Mouse (Mus musculus) hindbrain, postnatal 0 days (tissue): ENCODE data around the gene Gm5617. TPM values are rescaled to one million over a fixed set of nuclear protein-coding genes. Genes with fewer than 3 reads are reported as not detected.

Source experiments
- ATAC-seq: fragments of 200-750 bp; cut with Nextera tagmentation; 2 replicates; pipeline ENCODE4 v1.8.0; 2017; ENCODE audit warnings: mild to moderate bottlenecking, moderate TSS enrichment, moderate library complexity
- DNase-seq: peaks from one replicate; pipeline ENCODE4 v3.0.0-alpha.2; 2015; ENCODE audit warnings: low spot score
- H3K27ac ChIP-seq: fragments of 300-500 bp; sonication (generic); 2 replicates; pipeline ENCODE4 v1.5.1; 2014; ENCODE audit warnings: mild to moderate bottlenecking
- H3K27me3 ChIP-seq: fragments of 300-500 bp; sonication (generic); 2 replicates; pipeline ENCODE4 v1.6.1; 2014; ENCODE audit warnings: low read length, mixed read lengths; ENCODE audit not compliant: insufficient read depth
- H3K36me3 ChIP-seq: fragments of 300-500 bp; sonication (generic); 2 replicates; pipeline ENCODE4 v1.6.1; 2014; ENCODE audit warnings: low read length, mixed read lengths; ENCODE audit not compliant: insufficient read depth
- H3K4me1 ChIP-seq: fragments of 300-500 bp; sonication (generic); 2 replicates; pipeline ENCODE4 v1.6.1; 2014; ENCODE audit warnings: antibody characterized with exemption, low read length, mixed read lengths; ENCODE audit not compliant: insufficient read depth
- H3K4me2 ChIP-seq: fragments of 300-500 bp; sonication (generic); 2 replicates; pipeline ENCODE4 v1.6.1; 2014; ENCODE audit warnings: low read depth, mild to moderate bottlenecking, low read length, moderate library complexity, mixed read lengths
- H3K4me3 ChIP-seq: fragments of 300-500 bp; sonication (generic); 2 replicates; pipeline ENCODE4 v1.5.1; 2014; ENCODE audit warnings: low read length
- H3K9ac ChIP-seq: fragments of 300-500 bp; sonication (generic); replicated peaks from 2 replicates; pipeline ENCODE4 v1.6.1; 2014; ENCODE audit warnings: mild to moderate bottlenecking, low read length, moderate library complexity, mixed read lengths
- H3K9me3 ChIP-seq: fragments of 300-500 bp; sonication (generic); 2 replicates; pipeline ENCODE4 v1.6.1; 2016; ENCODE audit warnings: low read length, mixed read lengths
- CTCF ChIP-seq: IDR thresholded peaks from 2 replicates; pipeline ENCODE4 v1.5.1; 2016; ENCODE audit warnings: antibody characterized with exemption, control low read depth, low read depth
- WGBS: fragments of 180-500 bp; shearing (Covaris S2); extraction: QIAGEN DNeasy Blood & Tissue Kit; methylation state at CpG from one replicate; pipeline ENCODE4 v1.1.7; 2014; 5-methylcytosine and 5-hydroxymethylcytosine counted together
- polyA plus RNA-seq: library from polyadenylated mRNA; unstranded; fragments of >200 nt; fragmentation: Nextera tagmentation; extraction: Ambion mirVana; gene quantifications from 2 replicates; pipeline ENCODE4 v1.2.1, GENCODE M21; 2015
- total RNA-seq: library from RNA; depleted of rRNA; stranded (reverse); fragments of >200 nt; gene quantifications from 2 replicates; pipeline ENCODE4 v1.2.3, GENCODE M21; 2014

Gm5617 gene
- total and polyA plus RNA-seq, 2 experiments from 2014 or later: 16.2 to 30.8 TPM

DNA sequence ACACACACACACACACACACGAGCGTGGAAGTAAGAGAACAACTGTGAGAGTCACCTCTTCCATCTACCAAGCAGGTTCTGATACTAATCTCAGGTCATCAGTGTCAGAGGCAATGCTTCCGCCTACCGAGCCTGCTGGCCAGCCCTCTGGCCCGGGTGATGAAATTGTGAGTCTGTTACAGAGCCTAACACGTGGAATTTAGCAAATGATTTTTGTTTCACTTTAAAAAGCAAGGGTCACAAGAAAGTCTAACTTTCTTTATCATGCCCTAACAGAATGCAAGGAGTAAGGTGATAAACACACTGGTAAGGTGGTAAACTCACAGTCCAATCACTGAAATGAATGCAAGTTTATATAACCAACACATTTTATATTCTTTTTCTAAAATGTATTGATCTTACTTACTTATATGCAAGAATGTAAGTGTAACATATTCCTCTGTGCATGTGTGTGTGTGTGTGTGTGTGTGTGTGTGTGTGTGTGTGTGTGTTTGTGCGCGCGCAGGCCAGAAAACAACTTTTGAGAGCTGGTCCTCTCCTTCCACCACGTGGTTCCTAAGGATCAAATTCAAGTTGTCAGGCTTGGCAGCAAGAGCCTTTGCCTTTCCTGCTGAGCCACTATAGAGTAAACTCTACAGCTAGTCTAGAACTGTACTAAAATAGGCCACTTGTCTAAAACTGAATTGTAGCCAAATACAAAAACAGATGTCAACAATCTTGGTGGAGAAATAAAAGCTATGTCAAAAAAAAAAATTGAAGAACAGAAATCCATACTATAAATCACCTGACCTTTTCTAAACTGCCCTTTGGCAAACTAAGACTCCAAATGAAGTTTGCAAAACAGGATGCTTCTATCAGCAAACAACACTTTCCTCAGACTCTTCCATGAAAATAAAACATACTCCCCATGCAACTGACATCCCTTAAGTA lies 18.7 kb upstream of the Gm5617 start:
- Histone ChIP-seq H3K9me3 (no peaks in the 10 kb centered on the region), H3K9ac (no peak overlapping the region), H3K36me3 (peaks cover 8% of the 10 kb centered on the region; the same call in 1 of the 2 replicates), H3K4me2 (no peak overlapping the region), H3K4me1 (peaks cover 3% of the 10 kb centered on the region; the same call in 1 of the 2 replicates), H3K27me3 (no peaks in the 10 kb centered on the region), H3K27ac (no peak overlapping the region), H3K4me3 (no peak overlapping the region)
- no peak for DNase-seq
- no peak for ATAC-seq
- no peak for TF ChIP-seq CTCF
- 90% methylated on average over 10 of the region's 10 CpGs for WGBS

DNA sequence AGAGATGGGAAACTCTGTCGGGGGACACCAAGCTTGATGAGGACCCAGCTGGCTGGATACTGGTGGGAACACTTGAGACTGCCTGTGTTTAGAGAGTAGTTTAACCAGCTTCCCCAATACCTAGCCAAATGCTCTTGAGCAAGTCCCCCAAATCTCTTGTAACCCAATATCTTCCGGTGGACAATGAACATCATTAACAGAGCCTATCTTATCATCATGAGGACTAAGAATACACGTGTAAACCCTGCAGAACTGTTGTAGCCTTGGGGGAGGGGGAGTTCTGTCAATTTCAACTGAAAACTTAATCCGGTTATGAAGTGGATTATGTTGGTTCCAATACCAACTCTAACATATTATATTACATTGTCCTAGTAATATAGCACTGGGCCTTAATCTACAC lies 16.4 kb upstream of the Gm5617 start:
- 91% methylated on average over 4 of the region's 4 CpGs for WGBS
- TF ChIP-seq CTCF: no peak
- Histone ChIP-seq H3K9me3 (no peaks in the 10 kb centered on the region), H3K4me1 (peaks cover 3% of the 10 kb centered on the region; the same call in 1 of the 2 replicates), H3K4me2 (no peak overlapping the region), H3K4me3 (no peak overlapping the region), H3K36me3 (peaks cover 8% of the 10 kb centered on the region; the same call in 1 of the 2 replicates), H3K9ac (no peak overlapping the region), H3K27me3 (no peaks in the 10 kb centered on the region), H3K27ac (no peak overlapping the region)
- ATAC-seq (no peak), DNase-seq (no peak)

DNA sequence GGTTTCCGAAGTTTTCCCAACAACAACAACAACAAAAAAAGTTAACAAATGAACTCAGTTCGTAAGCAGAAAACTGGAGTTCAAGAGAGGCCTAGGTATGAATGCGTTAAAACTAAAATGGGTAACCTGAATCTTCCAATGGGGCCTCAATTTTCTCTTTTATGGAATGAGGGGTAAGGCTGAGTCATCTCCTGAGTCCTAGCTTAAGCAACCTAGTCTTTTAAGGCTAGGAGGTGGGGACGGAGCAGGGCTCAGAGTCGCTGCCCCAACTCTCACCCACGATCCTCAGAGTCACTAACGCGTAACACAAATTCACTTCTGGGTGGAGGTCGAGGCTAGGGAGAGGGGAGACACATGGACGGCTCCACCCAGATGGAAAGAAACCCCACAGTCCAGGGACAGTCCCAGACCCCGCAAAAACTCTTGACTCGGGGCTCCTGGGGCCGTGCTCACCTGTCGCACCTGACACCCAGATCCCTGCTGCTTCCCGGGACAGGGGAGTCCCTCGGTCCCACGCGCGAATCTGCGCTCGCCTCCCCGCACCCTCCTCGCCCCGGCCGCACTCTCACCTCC lies 15.3 kb upstream of the Gm5617 start:
- 6% methylated on average over 25 of the region's 25 CpGs for WGBS
- TF ChIP-seq CTCF: no peak
- no peaks in the 10 kb centered on the region for H3K27me3 ChIP-seq
- H3K36me3 ChIP-seq: peaks cover 8% of the 10 kb centered on the region; the same call in 1 of the 2 replicates
- H3K27ac ChIP-seq: no peak overlapping the region
- H3K4me1 ChIP-seq: peaks cover 3% of the 10 kb centered on the region; the same call in 1 of the 2 replicates
- H3K4me3 ChIP-seq: peak overlapping the region; percentile 91
- no peak for ATAC-seq
- H3K9ac ChIP-seq: peak overlapping the region; percentile 68
- peak overlapping the region; percentile 95 for H3K4me2 ChIP-seq
- H3K9me3 ChIP-seq: no peaks in the 10 kb centered on the region
- DNase-seq: no peak

DNA sequence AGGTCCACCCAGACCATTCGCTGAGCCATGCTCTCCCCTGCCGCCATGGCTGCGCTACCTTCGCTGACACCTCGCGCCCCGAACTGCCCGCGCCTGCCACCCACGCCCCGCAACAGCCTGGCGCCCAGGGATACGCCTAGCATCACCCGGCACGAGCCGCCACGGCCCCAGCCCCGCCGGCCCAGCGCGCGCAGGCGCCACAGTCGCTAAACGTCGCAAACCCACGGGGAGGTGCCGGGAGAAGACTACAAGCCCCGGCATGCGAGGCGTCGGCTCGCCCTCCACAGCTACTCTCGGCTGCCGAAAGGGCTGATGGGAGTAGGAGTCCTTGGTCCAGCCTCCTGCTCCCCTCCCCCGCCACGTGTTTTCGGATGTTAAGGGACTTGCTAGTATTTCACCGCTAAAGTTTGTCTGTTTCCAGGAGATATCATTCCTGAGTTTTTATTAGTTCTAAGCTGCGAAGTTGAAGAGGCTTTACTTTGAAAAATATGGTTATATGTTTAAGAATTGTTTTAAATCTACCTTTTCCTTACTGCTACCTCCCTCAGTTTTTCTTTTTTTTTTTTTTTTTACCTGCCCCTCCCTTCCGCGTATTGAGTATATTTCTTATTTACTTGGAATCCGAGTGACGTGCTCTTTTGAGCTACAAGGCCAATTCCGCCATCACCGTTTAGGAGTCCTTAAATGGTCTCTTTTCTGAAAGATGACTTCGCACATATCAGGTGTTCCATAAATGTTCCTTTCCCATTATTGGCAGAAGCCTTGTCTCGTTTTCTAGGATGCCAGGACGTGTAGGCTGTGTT lies 14.6 kb upstream of the Gm5617 start, which contains the start of gene Rexo2:
TSS of gene Rexo2 (minus strand) at position 213 of the 803 bp plus-strand sequence.
- 2% methylated on average over 49 of the region's 49 CpGs for WGBS
- Histone ChIP-seq H3K27ac (no peak within 1 kb of the TSS), H3K36me3 (peaks cover 1% of the 10 kb centered on the region; the same call in 1 of the 2 replicates), H3K4me3 (peak within 1 kb of the TSS; percentile 91), H3K27me3 (no peaks in the 10 kb centered on the region), H3K4me1 (peaks cover 3% of the 10 kb centered on the region; the same call in 1 of the 2 replicates), H3K4me2 (peak within 1 kb of the TSS; percentile 95), H3K9ac (peak within 1 kb of the TSS; percentile 68), H3K9me3 (no peaks in the 10 kb centered on the region)
- no peak for TF ChIP-seq CTCF
- peak; percentile 100 for ATAC-seq
- DNase-seq: peak; percentile 97

DNA sequence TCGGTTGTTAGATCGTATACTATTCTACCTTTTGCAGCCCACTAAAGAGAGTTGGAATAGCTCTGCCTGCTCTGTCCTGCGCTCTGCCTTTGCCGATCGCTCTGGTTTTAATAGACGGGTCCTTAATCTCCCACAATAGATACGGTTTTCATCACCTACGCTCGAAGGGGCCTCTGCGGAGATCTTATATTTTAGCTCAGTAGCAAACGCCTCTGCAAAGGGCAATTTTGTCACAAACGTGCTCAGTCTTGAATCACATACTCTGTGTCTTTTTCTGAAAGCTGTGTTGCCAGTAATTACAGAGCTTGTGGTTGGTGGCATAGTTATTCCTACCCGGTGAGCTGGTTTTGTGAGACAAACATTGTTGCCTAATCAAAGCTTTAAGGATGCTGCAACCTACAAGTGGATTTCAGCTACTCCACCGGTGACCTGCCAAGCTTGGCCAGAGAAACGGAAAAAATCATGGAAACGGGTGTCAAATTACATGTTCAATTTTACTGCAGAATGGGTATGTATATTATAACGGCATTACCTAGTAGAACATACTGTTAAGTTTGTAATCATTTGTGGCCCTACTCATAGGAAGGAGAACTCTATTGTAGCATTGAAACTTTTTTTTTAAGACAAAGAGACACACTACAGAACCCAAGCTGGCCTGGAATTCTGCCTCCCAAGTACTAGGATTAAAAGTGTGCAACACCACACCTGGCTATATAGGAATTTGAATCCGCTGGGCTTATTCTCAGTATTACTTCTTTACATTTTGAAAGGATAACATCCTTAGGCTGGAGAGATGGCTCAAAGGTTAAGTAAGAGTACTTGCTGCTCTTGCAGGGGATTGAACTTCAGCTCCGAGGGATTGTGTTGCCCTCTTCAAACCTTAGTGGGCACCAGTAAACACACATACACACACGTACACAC lies 13.8 kb upstream of the Gm5617 start:
- TF ChIP-seq CTCF: no peak

More for the DNA sequence above, 13.8 kb upstream of the Gm5617 start:
- WGBS: 35% methylated on average over 20 of the region's 20 CpGs
- H3K9ac ChIP-seq: no peak overlapping the region
- H3K4me2 ChIP-seq: peak overlapping the region; percentile 95
- H3K36me3 ChIP-seq: no peaks in the 10 kb centered on the region
- no peak for ATAC-seq
- no peaks in the 10 kb centered on the region for H3K9me3 ChIP-seq
- no peak for DNase-seq
- peaks cover 3% of the 10 kb centered on the region; the same call in 1 of the 2 replicates for H3K4me1 ChIP-seq
- H3K4me3 ChIP-seq: peak overlapping the region; percentile 91
- no peak overlapping the region for H3K27ac ChIP-seq
- no peaks in the 10 kb centered on the region for H3K27me3 ChIP-seq
